Comparison of ENCODE assay signal across 13 mouse cellular contexts in the genomic region with DNA sequence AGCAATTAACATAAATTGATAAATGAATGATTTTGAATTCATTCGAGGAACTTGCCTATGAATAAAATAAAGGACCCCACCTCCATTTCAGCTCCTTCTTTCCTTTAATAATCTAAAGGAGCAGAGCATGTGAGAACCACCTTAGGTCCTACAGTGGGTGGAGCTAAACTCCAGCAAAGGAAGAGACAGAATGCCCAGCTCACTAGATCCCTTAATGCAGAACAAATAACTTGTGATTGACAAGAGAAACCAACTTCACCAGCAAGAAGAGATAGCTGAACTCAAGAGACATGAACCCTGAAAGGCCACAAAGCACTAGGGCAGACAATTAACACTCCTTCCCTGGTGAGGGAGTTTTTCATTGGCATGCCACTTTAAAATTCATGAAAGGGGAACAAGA. TPM values are rescaled to one million over a fixed set of nuclear protein-coding genes. Genes with fewer than 3 reads are reported as not detected.
DNase-seq lines count a peak whose midpoint lies in the region; ATAC-seq and TF ChIP-seq lines count a peak whose summit lies in the region.
"Had no signal": no experiment of that assay in that cellular context is flagged by ENCODE, and none has a peak within 500 bp of the region (broad histone marks: within the 10 kb centered on the region; RNA-seq: fewer than 3 reads in every experiment).

No protein-coding gene starts in this region.

- peak; percentile 71 for ATAC-seq in hindbrain, embryonic 12.5 days (ENCODE audit: low FRiP score)
- ATAC-seq in midbrain, embryonic 15.5 days (replicated peaks), result peak; percentile 73
- ATAC-seq: CD4-positive, CD25-positive, alpha-beta regulatory T cell, adult 4 months had no signal

- 0 out of 2 replicates have a peak, but pooled peaks cover 6% of the 10 kb centered on the region for H3K36me3 ChIP-seq in hindbrain, embryonic 12.5 days
- no peaks in the 10 kb centered on the region for H3K36me3 ChIP-seq in midbrain, embryonic 15.5 days (replicated peaks)
- H3K36me3 ChIP-seq in kidney, adult 2 months (ENCODE audit: control insufficient read depth, insufficient read depth, low read length), result no peaks in the 10 kb centered on the region; the same call in 1 of the 2 replicates

- H3K4me3 ChIP-seq in hindbrain, embryonic 12.5 days, result no peak overlapping the region
- H3K4me3 ChIP-seq in midbrain, embryonic 15.5 days, result no peak overlapping the region
- H3K4me3 ChIP-seq in kidney, adult 2 months (ENCODE audit: insufficient read depth, low read depth, low read length), result no peak overlapping the region
- H3K4me3 ChIP-seq: embryonic facial prominence, embryonic 13.5 days had no signal

- no peaks in the 10 kb centered on the region; the same call in 1 of the 2 replicates for H3K27me3 ChIP-seq in hindbrain, embryonic 12.5 days
- no peaks in the 10 kb centered on the region for H3K27me3 ChIP-seq in midbrain, embryonic 15.5 days (replicated peaks)
- no peaks in the 10 kb centered on the region for H3K27me3 ChIP-seq in kidney, adult 2 months (replicated peaks; ENCODE audit: control insufficient read depth, insufficient read depth, low read length)
- H3K27me3 ChIP-seq: embryonic facial prominence, embryonic 13.5 days had no signal

- peaks cover 30% of the 10 kb centered on the region for H3K4me1 ChIP-seq in hindbrain, embryonic 12.5 days
- H3K4me1 ChIP-seq in midbrain, embryonic 15.5 days, result peaks cover 31% of the 10 kb centered on the region
- H3K4me1 ChIP-seq in kidney, adult 2 months (ENCODE audit: control insufficient read depth, insufficient read depth, low read length), result peaks cover 4% of the 10 kb centered on the region; the same call in 1 of the 2 replicates

- no peaks in the 10 kb centered on the region for H3K9me3 ChIP-seq in hindbrain, embryonic 12.5 days (replicated peaks)
- H3K9me3 ChIP-seq in midbrain, embryonic 15.5 days, result no peaks in the 10 kb centered on the region
- H3K9me3 ChIP-seq: embryonic facial prominence, embryonic 13.5 days had no signal

- no peak for TF ChIP-seq CTCF in kidney, adult 2 months (conservative IDR thresholded peaks at IDR 0.05; ENCODE audit: insufficient read depth, insufficient read length, low read depth, low read length)

- 14% methylated on average over 1 of the region's 1 CpGs for WGBS in hindbrain, embryonic 12.5 days
- WGBS in midbrain, embryonic 15.5 days, result 6% methylated on average over 1 of the region's 1 CpGs
- 28% methylated on average over 1 of the region's 1 CpGs for WGBS in kidney, adult 2 months

- DNase-seq in ZHBTc4 (ENCODE audit: low read depth, low spot score), result peak; percentile 40
- DNase-seq in embryo, embryonic 11 days, result peak; percentile 45
- no peak for DNase-seq in right cerebral cortex, adult 2 months (ENCODE audit: low spot score in 2 of 2)
- DNase-seq in kidney, adult 2 months, result no peak
- DNase-seq in adrenal gland, adult 18-20 months (ENCODE audit: low spot score in 2 of 2), result no peak
- DNase-seq: cerebellum, adult 2 months; liver; lung, embryonic 14.5 days; right cerebral cortex, adult 18-20 months had no signal

- TF ChIP-seq POLR2A in kidney, adult 2 months (IDR thresholded peaks at IDR 0.05; ENCODE audit: low read depth, low read length), result no peak

- H3K27ac ChIP-seq in hindbrain, embryonic 12.5 days, result peak overlapping the region; percentile 64
- peak overlapping the region; percentile 63; the same call in 1 of the 2 replicates for H3K27ac ChIP-seq in midbrain, embryonic 15.5 days
- H3K27ac ChIP-seq in kidney, adult 2 months (ENCODE audit: insufficient read depth, low read depth, low read length), result no peak overlapping the region
- H3K27ac ChIP-seq: embryonic facial prominence, embryonic 13.5 days had no signal

- no peak overlapping the region for H3K9ac ChIP-seq in hindbrain, embryonic 12.5 days
- no peak overlapping the region for H3K9ac ChIP-seq in midbrain, embryonic 15.5 days
- H3K9ac ChIP-seq: embryonic facial prominence, embryonic 13.5 days; lung, embryonic 14.5 days had no signal

- H3K4me2 ChIP-seq in hindbrain, embryonic 12.5 days (replicated peaks), result no peak overlapping the region
- H3K4me2 ChIP-seq in midbrain, embryonic 15.5 days, result no peak overlapping the region
- H3K4me2 ChIP-seq: embryonic facial prominence, embryonic 13.5 days; lung, embryonic 14.5 days had no signal

RNA-seq across cellular contexts. Expression of a gene that starts 32.5 kb away (rescaled TPM):
- polyA plus RNA-seq in hindbrain, embryonic 12.5 days (2016; fragmentation: Nextera tagmentation; extraction: Ambion mirVana), result 73.6 and 74.5 TPM in 2 replicates
- polyA plus RNA-seq in midbrain, embryonic 15.5 days (2015; fragmentation: Nextera tagmentation; extraction: Ambion mirVana), result 32.7 and 39.4 TPM in 2 replicates
- polyA plus RNA-seq in kidney, adult 2 months (2012; rRNA removed), result 16.8 and 20.3 TPM in 2 replicates
- 10 to 100 TPM; 42.7 to 44.6 TPM for total RNA-seq in adrenal gland, adult 18-20 months (2021)

Comparison
In these comparisons a context has a peak if more than half of its experiments do, and no peak if none do; other contexts are left out.
1. DNase-seq: peak in ZHBTc4 (single experiment) and embryo, embryonic 11 days (single experiment); none in right cerebral cortex, adult 2 months (0 of 2), kidney, adult 2 months (single experiment) and adrenal gland, adult 18-20 months (0 of 2).